Mouse (Mus musculus): ENCODE results near the gene Zdhhc14. TPM values are rescaled to one million over a fixed set of nuclear protein-coding genes. Genes with fewer than 3 reads are reported as not detected.

The Zdhhc14 gene
- polyA plus RNA-seq, 2 experiments = 2.6 to 5.8 TPM

GRCm38 (mm10) chr17:5768164-5768705 lies 275.9 kb downstream of the Zdhhc14 start:
- no peak overlapping the region for H3K4me2 ChIP-seq (ENCODE audit: low read depth)
- H3K4me1 ChIP-seq (replicated peaks; ENCODE audit: control insufficient read depth in 2 of 2, insufficient read depth in 2 of 2, low read length in 1 of 2) = no peaks in the 10 kb centered on the region; a peak in 1 of 4 replicates
- no peak overlapping the region for H3K27ac ChIP-seq
- H3K4me3 ChIP-seq (ENCODE audit: insufficient read depth in 1 of 2, low read depth in 2 of 2, low read length in 2 of 2) = no peak overlapping the region
- H3K36me3 ChIP-seq (replicated peaks; ENCODE audit: control insufficient read depth, insufficient read depth, low read depth) = no peaks in the 10 kb centered on the region
- no peaks in the 10 kb centered on the region for H3K9me3 ChIP-seq (ENCODE audit: control insufficient read depth, low read length)
- TF ChIP-seq EP300 (IDR thresholded peaks at IDR 0.05; ENCODE audit: low read depth) = no peak
- TF ChIP-seq CTCF (IDR thresholded peaks at IDR 0.05; ENCODE audit: low read depth) = no peak
- DNase-seq (ENCODE audit: low read depth in 3 of 3, low spot score in 3 of 3) (no peak), ATAC-seq (ENCODE audit: insufficient read depth) (no peak)
- 58% methylated on average over 6 of the region's 6 CpGs for WGBS (ENCODE audit: insufficient replicate concordance)
- peaks cover 6% of the 10 kb centered on the region; the same call in 1 of the 2 replicates for H3K27me3 ChIP-seq (ENCODE audit: control insufficient read depth, insufficient read depth, low read length)
- H3K9ac ChIP-seq (replicated peaks) = no peak overlapping the region

- Histone ChIP-seq H3K27me3 (ENCODE audit: control insufficient read depth, insufficient read depth, low read length) (peaks cover 6% of the 10 kb centered on the region; the same call in 1 of the 2 replicates), H3K9me3 (ENCODE audit: control insufficient read depth, low read length) (no peaks in the 10 kb centered on the region), H3K4me3 (ENCODE audit: insufficient read depth in 1 of 2, low read depth in 2 of 2, low read length in 2 of 2) (no peak overlapping the region), H3K9ac (replicated peaks) (no peak overlapping the region), H3K27ac (no peak overlapping the region), H3K4me1 (replicated peaks; ENCODE audit: control insufficient read depth in 2 of 2, insufficient read depth in 2 of 2, low read length in 1 of 2) (no peaks in the 10 kb centered on the region; a peak in 1 of 4 replicates), H3K4me2 (ENCODE audit: low read depth) (no peak overlapping the region), H3K36me3 (replicated peaks; ENCODE audit: control insufficient read depth, insufficient read depth, low read depth) (no peaks in the 10 kb centered on the region)
- ATAC-seq (ENCODE audit: insufficient read depth) = no peak
- DNase-seq (ENCODE audit: low read depth in 3 of 3, low spot score in 3 of 3) = no peak
- TF ChIP-seq CTCF (IDR thresholded peaks at IDR 0.05; ENCODE audit: low read depth) (no peak), EP300 (IDR thresholded peaks at IDR 0.05; ENCODE audit: low read depth) (no peak)
- 71% methylated on average over 9 of the region's 9 CpGs for WGBS (ENCODE audit: insufficient replicate concordance)
Measured at GRCm38 (mm10) chr17:5768810-5769520, 276.6 kb downstream of the Zdhhc14 start.

- H3K27ac ChIP-seq = no peak overlapping the region
- TF ChIP-seq CTCF (IDR thresholded peaks at IDR 0.05; ENCODE audit: low read depth) = no peak
- TF ChIP-seq EP300 (IDR thresholded peaks at IDR 0.05; ENCODE audit: low read depth) = no peak
- H3K36me3 ChIP-seq (replicated peaks; ENCODE audit: control insufficient read depth, insufficient read depth, low read depth) = no peaks in the 10 kb centered on the region
- H3K9me3 ChIP-seq (ENCODE audit: control insufficient read depth, low read length) = no peaks in the 10 kb centered on the region
- no peak for ATAC-seq (ENCODE audit: insufficient read depth)
- H3K4me2 ChIP-seq (ENCODE audit: low read depth) = peak overlapping the region; percentile 49
- no peaks in the 10 kb centered on the region; a peak in 1 of 4 replicates for H3K4me1 ChIP-seq (replicated peaks; ENCODE audit: control insufficient read depth in 2 of 2, insufficient read depth in 2 of 2, low read length in 1 of 2)
- no peak overlapping the region for H3K4me3 ChIP-seq (ENCODE audit: insufficient read depth in 1 of 2, low read depth in 2 of 2, low read length in 2 of 2)
- H3K9ac ChIP-seq (replicated peaks) = no peak overlapping the region
- 50% methylated on average over 7 of the region's 7 CpGs for WGBS (ENCODE audit: insufficient replicate concordance)
- DNase-seq (ENCODE audit: low read depth in 3 of 3, low spot score in 3 of 3) = no peak
- H3K27me3 ChIP-seq (ENCODE audit: control insufficient read depth, insufficient read depth, low read length) = peaks cover 6% of the 10 kb centered on the region; the same call in 1 of the 2 replicates
Measured at GRCm38 (mm10) chr17:5769776-5770175, 277.4 kb downstream of the Zdhhc14 start.

DNA sequence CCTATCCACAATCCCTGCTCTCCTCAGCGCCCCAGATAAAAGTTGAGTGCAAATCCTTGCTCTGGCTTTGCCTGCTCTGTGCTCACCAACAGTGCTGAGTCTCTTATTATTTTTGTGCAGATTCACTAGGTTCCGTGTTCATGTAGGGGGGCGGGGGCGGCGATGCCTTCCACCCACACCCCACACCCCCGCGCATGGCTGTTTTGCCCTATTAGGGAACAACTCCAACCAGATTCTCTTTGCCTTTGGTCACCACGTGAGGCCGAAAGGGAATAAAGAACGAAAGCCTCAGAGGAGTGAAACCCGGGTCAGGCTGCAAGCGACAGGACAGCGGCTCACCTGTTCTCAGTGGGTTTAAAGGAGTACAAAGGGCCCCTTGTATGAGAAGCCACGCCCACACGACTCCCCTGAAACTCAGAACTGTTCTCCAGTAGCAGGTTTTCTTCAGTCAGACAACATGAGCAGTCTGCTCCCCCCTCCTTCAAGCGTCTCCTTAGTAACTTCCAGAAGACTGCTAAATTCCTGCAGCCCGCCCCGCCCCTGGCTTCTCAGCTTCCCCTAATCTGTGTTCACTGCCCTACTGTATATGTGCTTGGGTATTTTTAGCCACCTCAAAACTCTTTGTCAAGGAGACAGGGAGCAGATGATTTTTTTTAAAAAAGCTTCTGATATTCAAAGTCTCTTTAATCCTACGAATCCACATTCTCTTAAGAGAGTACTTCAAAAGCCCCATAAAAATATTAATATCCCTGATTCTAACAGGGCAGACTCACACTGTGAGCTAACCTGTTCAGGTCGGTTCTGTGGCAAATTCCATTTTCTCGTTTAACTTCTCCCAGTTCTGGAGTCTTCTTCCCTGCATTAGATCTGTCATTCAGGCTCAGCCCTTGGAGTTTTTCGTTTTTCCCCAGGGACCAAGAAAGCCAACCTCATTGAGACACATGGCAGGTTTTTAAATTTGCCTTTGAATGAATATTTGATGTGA lies 278.2 kb downstream of the Zdhhc14 start:
- Histone ChIP-seq H3K4me3 (ENCODE audit: insufficient read depth in 1 of 2, low read depth in 2 of 2, low read length in 2 of 2) (peak overlapping the region; percentile 8 to 14; a peak in 3 of 4 replicates), H3K27ac (no peak overlapping the region), H3K9ac (replicated peaks) (no peak overlapping the region), H3K36me3 (replicated peaks; ENCODE audit: control insufficient read depth, insufficient read depth, low read depth) (no peaks in the 10 kb centered on the region), H3K4me1 (replicated peaks; ENCODE audit: control insufficient read depth in 2 of 2, insufficient read depth in 2 of 2, low read length in 1 of 2) (no peaks in the 10 kb centered on the region; a peak in 1 of 4 replicates), H3K9me3 (ENCODE audit: control insufficient read depth, low read length) (no peaks in the 10 kb centered on the region), H3K27me3 (ENCODE audit: control insufficient read depth, insufficient read depth, low read length) (peaks cover 6% of the 10 kb centered on the region; the same call in 1 of the 2 replicates), H3K4me2 (ENCODE audit: low read depth) (peak overlapping the region; percentile 49)
- 13% methylated on average over 22 of the region's 22 CpGs for WGBS (ENCODE audit: insufficient replicate concordance)
- no peak for DNase-seq (ENCODE audit: low read depth in 3 of 3, low spot score in 3 of 3)
- TF ChIP-seq CTCF (IDR thresholded peaks at IDR 0.05; ENCODE audit: low read depth) (no peak), EP300 (IDR thresholded peaks at IDR 0.05; ENCODE audit: low read depth) (no peak)
- ATAC-seq (ENCODE audit: insufficient read depth) = peak; percentile 15; the same call in 1 of the 2 replicates
